Mouse (Mus musculus): ENCODE data around the gene Garnl3.

DNA sequence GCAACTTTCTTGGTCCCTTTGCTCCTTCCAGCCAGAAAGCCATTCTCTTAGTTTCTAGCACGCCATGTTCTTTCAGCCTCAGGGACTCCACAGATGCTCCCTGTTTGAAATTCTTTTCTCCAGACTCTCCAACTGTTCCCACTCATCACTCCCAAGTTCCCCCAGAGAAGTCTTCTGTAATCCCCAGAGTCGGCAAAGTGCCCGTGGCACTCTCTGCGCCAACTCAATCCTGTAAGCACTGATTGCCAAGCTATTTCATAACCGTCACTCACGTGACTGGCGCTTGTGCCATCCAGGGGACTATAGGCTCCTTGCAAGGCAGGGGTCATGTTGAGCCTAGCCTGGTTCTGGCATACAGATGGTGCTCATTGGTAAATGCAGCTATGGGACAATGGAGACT, 98.2 kb downstream of the Garnl3 start:
- TF ChIP-seq CTCF (IDR thresholded peaks at IDR 0.05; ENCODE audit: low read depth) = no peak
- no peak for TF ChIP-seq EP300 (IDR thresholded peaks at IDR 0.05; ENCODE audit: low read depth)

All from liver, embryonic 14.5 days (tissue).